Comparison of ENCODE assay signal across 18 mouse cellular contexts in genomic region chr17:14187096-14187495, GRCm38 (mm10). TPM values are rescaled to one million over a fixed set of nuclear protein-coding genes. Genes with fewer than 3 reads are reported as not detected.
"Had no signal": no experiment of that assay in that cellular context is flagged by ENCODE, and none has a peak within 500 bp of the region (broad histone marks: within the 10 kb centered on the region; RNA-seq: fewer than 3 reads in every experiment).

No protein-coding gene starts in this region.

- H3K9me3 ChIP-seq: limb, embryonic 15.5 days; liver, embryonic 12.5 days; midbrain, embryonic 10.5 days; neural tube, embryonic 15.5 days had no signal

- H3K27ac ChIP-seq: limb, embryonic 15.5 days; liver, embryonic 12.5 days; midbrain, embryonic 10.5 days; neural tube, embryonic 15.5 days had no signal

- H3K4me3 ChIP-seq: limb, embryonic 15.5 days; liver, embryonic 12.5 days; midbrain, embryonic 10.5 days; myocyte; neural tube, embryonic 15.5 days had no signal

- H3K4me1 ChIP-seq: liver, embryonic 12.5 days; midbrain, embryonic 10.5 days; neural tube, embryonic 15.5 days had no signal

- H3K36me3 ChIP-seq: limb, embryonic 15.5 days; liver, embryonic 12.5 days; midbrain, embryonic 10.5 days; neural tube, embryonic 15.5 days had no signal

- H3K9ac ChIP-seq: limb, embryonic 15.5 days; liver, embryonic 12.5 days; lung, embryonic 14.5 days; neural tube, embryonic 15.5 days had no signal

- H3K27me3 ChIP-seq: limb, embryonic 15.5 days; neural tube, embryonic 15.5 days had no signal

- ATAC-seq: liver, embryonic 12.5 days had no signal

- H3K4me2 ChIP-seq: limb, embryonic 15.5 days; liver, embryonic 12.5 days; lung, embryonic 14.5 days; neural tube, embryonic 15.5 days had no signal

- DNase-seq: kidney, postnatal 36 days; layer of hippocampus, adult 9-11 months; layer of hippocampus, postnatal 36 days; lung, embryonic 14.5 days; lung, postnatal 10 days; lung, postnatal 4 days; midbrain, embryonic 14.5 days; retina, postnatal 1 day; right cerebral cortex, postnatal 4 days; spleen, adult 18-20 months; thymus, adult 18-20 months; thymus, postnatal 14 days had no signal

RNA-seq across cellular contexts. Expression of gene Dact2, which starts 17.0 kb away (rescaled TPM):
- total RNA-seq: megakaryocyte, adult 5-6 weeks had no signal
